Mouse (Mus musculus) ES-E14 (cell line): ENCODE results near the gene 1700031F05Rik.

Experiments used
- CHD2 ChIP-seq: IDR thresholded peaks from 2 replicates; pipeline ENCODE4 v1.6.1; 2014; ENCODE audit warnings: mild to moderate bottlenecking, low read depth, low read length, inconsistent platforms
- HCFC1 ChIP-seq: IDR thresholded peaks from 2 replicates; pipeline ENCODE4 v1.6.1; 2012; ENCODE audit warnings: low read length, inconsistent platforms, borderline replicate concordance; ENCODE audit not compliant: insufficient read depth
- ZC3H11A ChIP-seq: IDR thresholded peaks from 2 replicates; pipeline ENCODE4 v1.6.1; 2012; ENCODE audit warnings: low read depth, mild to moderate bottlenecking, inconsistent platforms, low read length, borderline replicate concordance

DNA sequence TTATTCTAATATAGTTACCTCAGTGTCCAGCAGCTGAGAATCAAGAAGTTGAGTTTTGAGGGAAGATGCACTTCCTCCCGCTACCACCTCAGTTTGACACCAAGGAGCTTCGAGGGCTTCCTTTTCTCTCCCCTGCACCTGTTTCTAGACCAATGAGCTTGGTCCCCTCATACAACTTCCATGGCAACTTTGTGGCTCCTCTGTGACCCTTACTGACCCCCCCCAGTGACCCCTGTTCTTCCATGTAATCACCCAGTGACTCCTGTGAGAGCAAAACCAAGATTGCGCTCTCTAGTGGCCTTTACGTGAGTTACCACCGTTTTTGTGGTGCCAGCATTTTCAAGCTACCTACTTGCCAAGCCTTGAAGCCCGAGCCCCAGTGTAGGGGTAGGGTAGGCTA lies at the start of gene 1700031F05Rik:
- TF ChIP-seq ZC3H11A (no peak), HCFC1 (no peak), CHD2 (no peak)
